Mouse (Mus musculus) cerebellum, adult 11-12 months (tissue): ENCODE data around the gene Zfc3h1.
A peak's percentile ranks its signal among the peaks of the same experiment; 100 is the strongest.

Experiments used
- DNase-seq: peaks from one replicate; pipeline ENCODE4 v3.0.0; 2022

The Zfc3h1 gene

GRCm38 (mm10) chr10:115478441-115479141 lies 93.8 kb downstream of the Zfc3h1 start:
- DNase-seq = peak; percentile 3
